22 mouse cellular contexts compared by ENCODE assay signal in genomic region chr14:76601654-76602053, GRCm38 (mm10). TPM values are rescaled to one million over a fixed set of nuclear protein-coding genes. Genes with fewer than 3 reads are reported as not detected.
DNase-seq lines count a peak whose midpoint lies in the region; ATAC-seq and TF ChIP-seq lines count a peak whose summit lies in the region.
"Had no signal": no experiment of that assay in that cellular context is flagged by ENCODE, and none has a peak within 500 bp of the region (broad histone marks: within the 10 kb centered on the region; RNA-seq: fewer than 3 reads in every experiment).

No protein-coding gene starts in this region.

- H3K4me2 ChIP-seq in midbrain, embryonic 11.5 days, result no peak overlapping the region
- H3K4me2 ChIP-seq: embryonic facial prominence, embryonic 13.5 days; heart, embryonic 15.5 days; limb, embryonic 13.5 days; liver, embryonic 13.5 days; lung, embryonic 14.5 days had no signal

- H3K9ac ChIP-seq in midbrain, embryonic 11.5 days (ENCODE audit: low read length), result no peak overlapping the region
- H3K9ac ChIP-seq: embryonic facial prominence, embryonic 13.5 days; heart, embryonic 15.5 days; limb, embryonic 13.5 days; liver, embryonic 13.5 days; lung, embryonic 14.5 days had no signal

- WGBS in cerebellum, adult 2 months, result 33% methylated on average over 4 of the region's 4 CpGs
- WGBS in midbrain, embryonic 11.5 days, result 84% methylated on average over 4 of the region's 4 CpGs

- no peak overlapping the region for H3K27ac ChIP-seq in cerebellum, adult 2 months (ENCODE audit: insufficient read depth, low read length)
- H3K27ac ChIP-seq in midbrain, embryonic 11.5 days (ENCODE audit: low read depth, low read length), result no peak overlapping the region
- H3K27ac ChIP-seq: embryonic facial prominence, embryonic 13.5 days; heart, adult 2 months; heart, embryonic 15.5 days; limb, embryonic 13.5 days; liver, embryonic 13.5 days had no signal

- no peaks in the 10 kb centered on the region for H3K27me3 ChIP-seq in cerebellum, adult 2 months (ENCODE audit: control insufficient read depth, insufficient read depth, low read length)
- H3K27me3 ChIP-seq in midbrain, embryonic 11.5 days (ENCODE audit: control insufficient read depth, insufficient read depth, low read length), result no peaks in the 10 kb centered on the region
- H3K27me3 ChIP-seq: embryonic facial prominence, embryonic 13.5 days; heart, embryonic 15.5 days; limb, embryonic 13.5 days; liver, embryonic 13.5 days; Patski had no signal

- no peak for TF ChIP-seq CTCF in cerebellum, adult 2 months (IDR thresholded peaks at IDR 0.05; ENCODE audit: borderline replicate concordance, insufficient read depth, low read depth, low read length)

- no peaks in the 10 kb centered on the region for H3K9me3 ChIP-seq in midbrain, embryonic 11.5 days (ENCODE audit: control insufficient read depth, low read length)
- H3K9me3 ChIP-seq: embryonic facial prominence, embryonic 13.5 days; heart, embryonic 15.5 days; limb, embryonic 13.5 days; liver, embryonic 13.5 days had no signal

- peaks cover 13% of the 10 kb centered on the region for H3K4me1 ChIP-seq in cerebellum, adult 2 months (ENCODE audit: control insufficient read depth, insufficient read depth, low read length)
- peaks cover 5% of the 10 kb centered on the region; the same call in 1 of the 2 replicates for H3K4me1 ChIP-seq in midbrain, embryonic 11.5 days (ENCODE audit: control insufficient read depth, insufficient read depth, low read length)

- H3K4me3 ChIP-seq in cerebellum, adult 2 months (replicated peaks; ENCODE audit: insufficient read depth, low read depth, low read length), result no peak overlapping the region
- no peak overlapping the region for H3K4me3 ChIP-seq in midbrain, embryonic 11.5 days (ENCODE audit: low read depth, low read length)
- H3K4me3 ChIP-seq: embryonic facial prominence, embryonic 13.5 days; heart, adult 2 months; heart, embryonic 15.5 days; limb, embryonic 13.5 days; liver, embryonic 13.5 days had no signal

- no peak for DNase-seq in cerebellum, postnatal 4 days (ENCODE audit: low spot score in 2 of 2)
- peak; percentile 7 for DNase-seq in ovary, postnatal 36 days (ENCODE audit: low spot score)
- no peak for DNase-seq in ovary, postnatal 10 days (ENCODE audit: low spot score)
- DNase-seq in cerebellum, adult 2 months, result peak; percentile 72 to 82
- peak; percentile 48 for DNase-seq in kidney, postnatal 14 days
- no peak for DNase-seq in midbrain, embryonic 11.5 days (ENCODE audit: low spot score, missing footprints)
- DNase-seq in heart, adult 9 months (ENCODE audit: low spot score in 2 of 2), result no peak
- DNase-seq: adrenal gland, postnatal 25 days; gastrocnemius, postnatal 14 days; heart, adult 2 months; liver, embryonic 13.5 days; lung, embryonic 14.5 days; lung, postnatal 4 days; thymus, adult 18-20 months; thymus, postnatal 4 days had no signal

- no peak for TF ChIP-seq POLR2A in cerebellum, adult 2 months (IDR thresholded peaks at IDR 0.05; ENCODE audit: borderline replicate concordance, insufficient read depth, low read length)

- peak; percentile 27; the same call in 1 of the 2 replicates for ATAC-seq in cerebellum, adult (ENCODE audit: insufficient number of reproducible peaks, low FRiP score, low TSS enrichment)
- no peak for ATAC-seq in midbrain, embryonic 11.5 days (ENCODE audit: low FRiP score)
- ATAC-seq: CD4-positive, CD25-positive, alpha-beta regulatory T cell, adult 4 months; forebrain, embryonic 14.5 days; Patski had no signal

- no peaks in the 10 kb centered on the region for H3K36me3 ChIP-seq in midbrain, embryonic 11.5 days (ENCODE audit: control insufficient read depth, insufficient read depth, low read length)
- H3K36me3 ChIP-seq: embryonic facial prominence, embryonic 13.5 days; heart, embryonic 15.5 days; limb, embryonic 13.5 days; liver, embryonic 13.5 days had no signal

RNA-seq across cellular contexts. Expression of gene Serp2, which starts 45.0 kb away (rescaled TPM):
- polyA plus RNA-seq in cerebellum, adult 2 months (2012; rRNA removed), result 173 and 177 TPM in 2 replicates
- polyA plus RNA-seq in midbrain, embryonic 11.5 days (2014; fragmentation: Nextera tagmentation; extraction: Ambion mirVana), result 45.5 and 47.3 TPM in 2 replicates

Comparison
In these comparisons a context has a peak if more than half of its experiments do, and no peak if none do; other contexts are left out.
1. DNase-seq: peak in ovary, postnatal 36 days (single experiment), cerebellum, adult 2 months (2 of 2) and kidney, postnatal 14 days (single experiment); none in cerebellum, postnatal 4 days (0 of 2), ovary, postnatal 10 days (single experiment), midbrain, embryonic 11.5 days (single experiment) and heart, adult 9 months (0 of 2).